Mouse (Mus musculus): ENCODE measurements around the gene Itsn1.

GRCm38 (mm10) chr16:91688619-91689334, 40.3 kb upstream of the Itsn1 start, which contains the start of gene Donson:
- no peak for TF ChIP-seq CTCF (IDR thresholded peaks at IDR 0.05; ENCODE audit: control insufficient read depth, insufficient read depth, insufficient read length)
- no peak for TF ChIP-seq MYOD1 (IDR thresholded peaks at IDR 0.05; ENCODE audit: control insufficient read depth, insufficient read length, low read depth)
- no peak for TF ChIP-seq USF1 (IDR thresholded peaks at IDR 0.05; ENCODE audit: low read depth)
- TF ChIP-seq MAX (IDR thresholded peaks at IDR 0.05): peak; percentile 49
